Mouse (Mus musculus) stomach, postnatal 0 days (tissue): ENCODE data around the gene Il3.

Source experiments
- CTCF ChIP-seq: IDR thresholded peaks from 2 replicates; pipeline ENCODE4 v1.5.1; 2016; ENCODE audit warnings: antibody characterized with exemption, low read depth, mild to moderate bottlenecking, moderate library complexity
- EP300 ChIP-seq: optimal IDR thresholded peaks from 2 replicates; pipeline ENCODE3; 2016; ENCODE audit warnings: antibody characterized with exemption

DNA sequence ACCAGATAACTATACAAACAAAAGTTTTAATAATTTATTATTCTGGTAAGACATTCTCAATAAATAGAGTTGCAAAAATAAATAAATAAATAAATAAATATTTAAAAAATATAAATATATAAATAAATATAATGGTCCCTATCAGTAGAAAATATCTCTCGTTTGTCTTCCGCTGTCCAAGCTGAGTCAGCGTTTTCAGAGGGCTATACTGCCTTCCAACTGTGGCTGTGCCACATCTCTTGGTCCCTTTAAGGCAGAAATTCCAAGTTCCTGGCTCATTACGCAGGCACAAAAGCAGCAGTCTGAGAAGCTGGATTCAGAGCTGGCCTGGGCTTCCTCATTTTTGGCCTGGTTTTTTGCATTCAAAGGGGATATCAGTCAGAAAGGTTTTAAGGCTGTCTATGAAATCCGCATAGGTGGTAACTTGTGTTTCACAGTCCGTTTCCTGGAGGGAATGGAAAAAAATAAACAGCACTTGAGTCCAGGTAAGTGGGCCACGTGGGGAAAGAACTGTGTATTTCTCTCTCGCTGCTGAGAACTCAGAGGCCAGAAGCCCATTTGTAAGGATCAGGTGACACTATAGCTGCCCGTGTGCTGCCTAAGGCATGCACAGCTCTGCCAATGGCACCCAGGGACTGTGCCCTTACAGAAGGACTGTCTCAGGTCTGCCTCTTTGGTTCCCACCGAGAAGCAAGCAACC is 19.7 kb downstream of the Il3 start:
- no peak for TF ChIP-seq CTCF
- no peak for TF ChIP-seq EP300
